Mouse (Mus musculus) ES-Bruce4 (cell line): ENCODE data around the gene Ttc7.
A peak's percentile ranks its signal among the peaks of the same experiment; 100 is the strongest.

ENCODE experiments used
- CTCF ChIP-seq: IDR thresholded peaks from one replicate; pipeline ENCODE4 v1.8.1; 2011; ENCODE audit warnings: low read depth, low read length
- EP300 ChIP-seq: IDR thresholded peaks from 2 replicates; pipeline ENCODE4 v1.6.1; 2011; ENCODE audit warnings: low read depth, low read length; ENCODE audit not compliant: insufficient read depth

GRCm38 (mm10) chr17:87349069-87349468 lies 66.4 kb downstream of the Ttc7 start:
- TF ChIP-seq CTCF (peak; percentile 44), EP300 (no peak)
